Mouse (Mus musculus): Measurements from ENCODE around the gene Zdhhc22. TPM values are rescaled to one million over a fixed set of nuclear protein-coding genes. Genes with fewer than 3 reads are reported as not detected.

Gene Zdhhc22
- polyA plus RNA-seq, 1 experiment from 2014 or later: not detected

DNA sequence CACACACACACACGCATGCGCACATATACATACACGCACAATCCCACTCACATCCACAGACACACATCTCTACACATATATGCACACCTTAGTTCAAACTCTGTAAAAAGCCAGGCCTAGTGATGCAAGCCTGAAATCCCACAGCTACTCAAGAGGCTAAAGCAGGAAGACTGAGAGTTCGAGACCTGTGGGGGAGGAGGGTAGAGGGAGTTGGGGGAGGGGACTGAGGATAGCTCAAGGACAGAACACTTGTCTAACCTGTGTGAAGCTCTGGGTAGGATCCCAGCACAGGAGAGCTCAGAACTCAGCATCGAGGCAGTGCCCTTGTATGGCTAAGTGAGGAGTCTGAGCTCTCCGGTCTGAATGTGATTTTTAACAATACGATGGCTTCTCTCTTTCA is 12.6 kb upstream of the Zdhhc22 start:
- no peak overlapping the region for H3K4me3 ChIP-seq (ENCODE audit: low read depth, low read length)

DNA sequence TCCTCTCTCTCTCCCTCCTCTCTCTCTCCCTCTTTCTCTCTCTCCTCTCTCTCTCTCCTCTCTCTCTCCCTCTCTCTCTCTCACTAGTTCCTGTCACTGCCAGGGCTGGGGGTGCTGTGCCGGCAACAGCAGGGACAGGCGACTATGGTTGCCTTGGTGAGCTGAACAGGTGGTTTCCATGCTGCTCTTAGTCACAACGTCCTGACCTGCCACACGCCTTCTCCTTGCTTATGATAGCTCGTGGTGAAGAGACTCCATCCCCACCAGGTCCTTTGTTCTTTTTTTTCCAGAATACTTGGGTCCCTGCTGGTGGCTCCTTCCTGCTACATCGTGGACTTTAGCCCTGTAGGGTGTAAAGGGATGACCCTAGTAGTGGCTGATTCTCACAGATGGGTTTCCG is 12.0 kb upstream of the Zdhhc22 start:
- Histone ChIP-seq H3K27me3 (ENCODE audit: control insufficient read depth, insufficient read depth, low read length) (0 out of 2 replicates have a peak, but pooled peaks cover 2% of the 10 kb centered on the region), H3K4me1 (ENCODE audit: control insufficient read depth, insufficient read depth, low read length) (peaks cover 5% of the 10 kb centered on the region; the same call in 1 of the 2 replicates), H3K9ac (ENCODE audit: low read depth, low read length) (no peak overlapping the region), H3K4me3 (ENCODE audit: low read depth, low read length) (no peak overlapping the region), H3K27ac (ENCODE audit: low read depth, low read length) (no peak overlapping the region), H3K4me2 (no peak overlapping the region), H3K9me3 (replicated peaks; ENCODE audit: control insufficient read depth, low read length) (no peaks in the 10 kb centered on the region), H3K36me3 (ENCODE audit: control insufficient read depth, insufficient read depth, low read length) (no peaks in the 10 kb centered on the region)
- ATAC-seq (replicated peaks; ENCODE audit: insufficient number of reproducible peaks, low FRiP score, low TSS enrichment): no peak
- 54% methylated on average over 7 of the region's 7 CpGs for WGBS (ENCODE audit: insufficient replicate concordance)

More for the DNA sequence above, 12.6 kb upstream of the Zdhhc22 start:
- Histone ChIP-seq H3K9me3 (replicated peaks; ENCODE audit: control insufficient read depth, low read length) (no peaks in the 10 kb centered on the region), H3K27ac (ENCODE audit: low read depth, low read length) (no peak overlapping the region), H3K9ac (ENCODE audit: low read depth, low read length) (no peak overlapping the region), H3K4me1 (ENCODE audit: control insufficient read depth, insufficient read depth, low read length) (peaks cover 5% of the 10 kb centered on the region; the same call in 1 of the 2 replicates), H3K4me2 (no peak overlapping the region), H3K36me3 (ENCODE audit: control insufficient read depth, insufficient read depth, low read length) (no peaks in the 10 kb centered on the region), H3K27me3 (ENCODE audit: control insufficient read depth, insufficient read depth, low read length) (0 out of 2 replicates have a peak, but pooled peaks cover 2% of the 10 kb centered on the region)
- WGBS (ENCODE audit: insufficient replicate concordance): 67% methylated on average over 7 of the region's 7 CpGs
- no peak for ATAC-seq (replicated peaks; ENCODE audit: insufficient number of reproducible peaks, low FRiP score, low TSS enrichment)

DNA sequence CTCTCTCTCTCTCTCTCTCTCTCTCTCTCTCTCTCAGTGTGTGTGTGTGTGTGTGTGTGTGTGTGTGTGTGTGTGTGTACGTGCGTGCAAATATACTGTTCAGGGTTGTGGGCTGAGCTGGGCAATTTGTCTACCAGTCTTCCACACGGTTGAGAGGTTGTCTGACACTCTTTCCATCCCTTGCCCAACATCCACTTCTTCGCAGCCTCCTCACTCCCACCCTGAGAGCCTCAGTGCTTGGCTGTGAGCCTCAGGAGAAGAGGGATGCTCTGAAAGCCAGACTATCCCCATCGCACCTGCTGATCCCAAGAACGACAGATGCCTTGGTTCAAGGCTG is 10.6 kb upstream of the Zdhhc22 start:
- H3K27me3 ChIP-seq (ENCODE audit: control insufficient read depth, insufficient read depth, low read length): 0 out of 2 replicates have a peak, but pooled peaks cover 2% of the 10 kb centered on the region
- no peak for ATAC-seq (replicated peaks; ENCODE audit: insufficient number of reproducible peaks, low FRiP score, low TSS enrichment)
- no peaks in the 10 kb centered on the region for H3K9me3 ChIP-seq (replicated peaks; ENCODE audit: control insufficient read depth, low read length)
- H3K9ac ChIP-seq (ENCODE audit: low read depth, low read length): no peak overlapping the region
- H3K4me3 ChIP-seq (ENCODE audit: low read depth, low read length): no peak overlapping the region
- no peaks in the 10 kb centered on the region for H3K36me3 ChIP-seq (ENCODE audit: control insufficient read depth, insufficient read depth, low read length)
- H3K4me2 ChIP-seq: no peak overlapping the region
- peaks cover 5% of the 10 kb centered on the region; the same call in 1 of the 2 replicates for H3K4me1 ChIP-seq (ENCODE audit: control insufficient read depth, insufficient read depth, low read length)
- H3K27ac ChIP-seq (ENCODE audit: low read depth, low read length): no peak overlapping the region
- WGBS (ENCODE audit: insufficient replicate concordance): 50% methylated on average over 6 of the region's 6 CpGs

DNA sequence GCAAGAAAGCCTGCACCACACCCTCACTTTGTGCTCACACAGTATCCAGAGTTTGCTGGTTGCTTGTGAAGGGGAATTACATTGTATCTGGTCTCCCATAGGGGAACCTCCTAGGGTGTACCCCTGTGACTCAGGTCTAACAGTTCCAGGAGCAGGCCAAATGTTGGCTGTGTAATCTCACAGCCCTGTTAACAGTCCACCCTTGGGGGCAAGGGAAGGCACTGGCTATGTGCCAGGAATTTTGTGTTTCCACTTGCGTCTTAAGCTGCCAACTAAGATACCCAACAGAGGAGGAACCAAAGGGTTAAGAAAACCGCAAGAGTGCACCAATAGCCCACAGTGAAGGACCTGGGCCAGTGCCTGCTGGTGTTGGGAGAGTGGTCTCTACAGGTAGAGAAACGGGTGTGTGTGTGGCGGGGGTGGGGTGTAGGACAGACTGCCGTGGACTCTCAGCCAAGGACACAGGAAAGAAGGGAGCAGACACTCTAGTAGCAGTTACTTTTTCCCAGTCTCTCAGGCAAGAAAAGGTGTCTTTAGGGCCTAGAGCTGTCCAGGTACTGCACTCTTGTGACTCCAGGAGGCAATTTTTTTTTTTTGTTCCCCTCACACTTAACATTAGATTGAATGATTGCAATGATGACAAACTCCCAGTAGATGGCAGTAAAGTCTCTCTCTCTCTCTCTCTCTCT is 10.1 kb upstream of the Zdhhc22 start:
- no peak overlapping the region for H3K27ac ChIP-seq (ENCODE audit: low read depth, low read length)
- H3K27me3 ChIP-seq (ENCODE audit: control insufficient read depth, insufficient read depth, low read length): 0 out of 2 replicates have a peak, but pooled peaks cover 2% of the 10 kb centered on the region
- no peaks in the 10 kb centered on the region for H3K9me3 ChIP-seq (replicated peaks; ENCODE audit: control insufficient read depth, low read length)
- peaks cover 5% of the 10 kb centered on the region; the same call in 1 of the 2 replicates for H3K4me1 ChIP-seq (ENCODE audit: control insufficient read depth, insufficient read depth, low read length)
- ATAC-seq (replicated peaks; ENCODE audit: insufficient number of reproducible peaks, low FRiP score, low TSS enrichment): no peak
- no peak overlapping the region for H3K4me3 ChIP-seq (ENCODE audit: low read depth, low read length)
- no peak overlapping the region for H3K4me2 ChIP-seq
- 37% methylated on average over 5 of the region's 5 CpGs for WGBS (ENCODE audit: insufficient replicate concordance)
- no peak overlapping the region for H3K9ac ChIP-seq (ENCODE audit: low read depth, low read length)
- no peaks in the 10 kb centered on the region for H3K36me3 ChIP-seq (ENCODE audit: control insufficient read depth, insufficient read depth, low read length)

DNA sequence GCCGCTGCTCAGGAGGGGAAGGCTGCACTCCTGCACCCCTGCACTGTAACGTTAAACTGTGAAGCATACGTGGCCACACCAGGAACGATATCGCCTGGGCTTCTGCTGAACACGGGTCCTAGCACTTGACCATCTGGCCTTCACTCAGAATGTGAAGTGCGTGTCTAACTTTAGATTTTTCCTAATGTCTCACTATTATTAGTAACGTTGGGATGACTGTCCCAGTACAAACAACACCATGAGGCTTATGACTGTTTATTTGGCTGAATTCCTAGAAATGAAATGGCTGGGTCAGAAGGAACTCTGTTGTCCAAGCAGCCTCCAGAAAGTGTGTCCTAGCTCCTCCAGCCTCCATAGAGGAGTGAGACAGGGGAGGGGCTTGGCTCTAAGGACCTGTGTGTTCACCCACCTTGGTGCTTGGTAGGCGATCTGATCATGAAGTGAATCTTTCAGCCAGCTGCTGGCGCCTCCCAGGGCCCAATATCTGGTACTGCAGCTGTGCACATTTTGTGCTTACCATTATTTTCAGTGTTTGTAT is 9.1 kb upstream of the Zdhhc22 start:
- no peak for ATAC-seq (replicated peaks; ENCODE audit: insufficient number of reproducible peaks, low FRiP score, low TSS enrichment)
- Histone ChIP-seq H3K9ac (ENCODE audit: low read depth, low read length) (no peak overlapping the region), H3K9me3 (replicated peaks; ENCODE audit: control insufficient read depth, low read length) (no peaks in the 10 kb centered on the region), H3K27ac (ENCODE audit: low read depth, low read length) (no peak overlapping the region), H3K4me3 (ENCODE audit: low read depth, low read length) (no peak overlapping the region), H3K4me2 (no peak overlapping the region), H3K27me3 (ENCODE audit: control insufficient read depth, insufficient read depth, low read length) (no peaks in the 10 kb centered on the region), H3K4me1 (ENCODE audit: control insufficient read depth, insufficient read depth, low read length) (peaks cover 5% of the 10 kb centered on the region; the same call in 1 of the 2 replicates), H3K36me3 (ENCODE audit: control insufficient read depth, insufficient read depth, low read length) (no peaks in the 10 kb centered on the region)
- 54% methylated on average over 10 of the region's 10 CpGs for WGBS (ENCODE audit: insufficient replicate concordance)

DNA sequence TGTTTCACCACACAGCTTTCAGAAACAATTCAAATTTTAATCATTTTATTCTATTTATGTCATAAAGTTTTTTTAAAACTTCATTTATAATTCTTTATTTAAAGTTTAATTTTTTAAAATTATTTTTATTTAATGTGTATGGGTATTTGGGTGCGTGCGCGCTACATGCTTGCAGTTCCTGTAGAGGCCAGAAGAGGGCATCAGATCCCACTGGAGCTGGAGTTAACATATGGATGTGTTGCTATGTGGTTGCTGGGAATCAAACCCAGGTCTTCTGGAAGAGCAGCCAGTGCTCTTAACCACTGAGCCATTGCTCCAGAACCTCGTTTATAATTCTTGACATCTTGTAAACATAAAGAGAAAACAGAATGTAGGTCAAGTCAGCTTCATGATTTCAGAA is 8.5 kb upstream of the Zdhhc22 start:
- no peak for ATAC-seq (replicated peaks; ENCODE audit: insufficient number of reproducible peaks, low FRiP score, low TSS enrichment)
- Histone ChIP-seq H3K27ac (ENCODE audit: low read depth, low read length) (no peak overlapping the region), H3K4me1 (ENCODE audit: control insufficient read depth, insufficient read depth, low read length) (peaks cover 5% of the 10 kb centered on the region; the same call in 1 of the 2 replicates)

DNA sequence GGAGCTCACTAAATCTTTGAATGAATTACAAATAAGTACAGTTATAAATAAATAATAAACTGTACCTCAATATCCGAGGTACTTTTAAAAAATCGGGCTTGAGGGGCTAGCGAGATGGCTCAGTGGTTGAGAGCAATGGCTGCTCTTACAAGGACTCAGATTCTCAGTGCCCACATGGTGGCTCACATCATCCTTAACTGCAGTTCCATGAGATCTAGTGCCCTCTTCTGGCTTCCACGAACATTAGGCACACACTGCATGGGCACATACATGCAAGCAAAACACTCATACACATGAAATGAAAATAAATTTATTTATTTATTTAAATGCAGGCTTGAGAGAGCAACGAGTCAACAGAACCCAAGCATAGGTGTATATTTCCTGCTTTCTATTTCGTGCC is 5.7 kb upstream of the Zdhhc22 start:
- H3K4me2 ChIP-seq: no peak overlapping the region
- no peaks in the 10 kb centered on the region for H3K36me3 ChIP-seq (ENCODE audit: control insufficient read depth, insufficient read depth, low read length)
- no peak overlapping the region for H3K9ac ChIP-seq (ENCODE audit: low read depth, low read length)
- H3K4me1 ChIP-seq (ENCODE audit: control insufficient read depth, insufficient read depth, low read length): peaks cover 5% of the 10 kb centered on the region; the same call in 1 of the 2 replicates
- no peak overlapping the region for H3K4me3 ChIP-seq (ENCODE audit: low read depth, low read length)
- no peak for ATAC-seq (replicated peaks; ENCODE audit: insufficient number of reproducible peaks, low FRiP score, low TSS enrichment)
- peaks cover 21% of the 10 kb centered on the region for H3K27me3 ChIP-seq (ENCODE audit: control insufficient read depth, insufficient read depth, low read length)
- no peaks in the 10 kb centered on the region for H3K9me3 ChIP-seq (replicated peaks; ENCODE audit: control insufficient read depth, low read length)
- 62% methylated on average over 6 of the region's 6 CpGs for WGBS (ENCODE audit: insufficient replicate concordance)
- no peak overlapping the region for H3K27ac ChIP-seq (ENCODE audit: low read depth, low read length)

More for the DNA sequence above, 8.5 kb upstream of the Zdhhc22 start:
- Histone ChIP-seq H3K4me2 (no peak overlapping the region), H3K9ac (ENCODE audit: low read depth, low read length) (no peak overlapping the region), H3K4me3 (ENCODE audit: low read depth, low read length) (no peak overlapping the region), H3K27me3 (ENCODE audit: control insufficient read depth, insufficient read depth, low read length) (no peaks in the 10 kb centered on the region), H3K9me3 (replicated peaks; ENCODE audit: control insufficient read depth, low read length) (no peaks in the 10 kb centered on the region), H3K36me3 (ENCODE audit: control insufficient read depth, insufficient read depth, low read length) (no peaks in the 10 kb centered on the region)
- WGBS (ENCODE audit: insufficient replicate concordance): 76% methylated on average over 4 of the region's 4 CpGs

DNA sequence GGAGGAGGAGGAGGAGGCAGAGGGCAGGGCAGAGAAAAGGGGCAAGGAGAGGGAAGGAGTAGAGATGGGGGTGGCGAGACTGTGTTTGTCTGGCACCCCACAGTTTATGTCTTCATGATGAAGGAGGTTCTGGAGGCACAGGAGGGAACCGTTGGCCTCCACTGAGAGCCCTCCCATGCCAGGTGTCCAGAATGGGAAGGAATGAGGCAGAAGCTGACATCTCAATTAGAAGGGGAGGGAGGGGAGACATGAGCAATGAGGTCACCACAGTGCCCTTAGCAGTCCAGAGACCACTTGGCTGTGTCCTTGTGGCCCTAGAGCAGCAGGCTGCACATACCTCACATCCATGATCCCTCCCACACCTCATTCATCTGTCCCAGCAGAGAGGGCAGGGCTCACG is 4.5 kb upstream of the Zdhhc22 start:
- H3K27me3 ChIP-seq (ENCODE audit: control insufficient read depth, insufficient read depth, low read length): peaks cover 33% of the 10 kb centered on the region
- no peaks in the 10 kb centered on the region for H3K9me3 ChIP-seq (replicated peaks; ENCODE audit: control insufficient read depth, low read length)
- WGBS (ENCODE audit: insufficient replicate concordance): 56% methylated on average over 3 of the region's 3 CpGs
- no peaks in the 10 kb centered on the region for H3K36me3 ChIP-seq (ENCODE audit: control insufficient read depth, insufficient read depth, low read length)
- H3K4me1 ChIP-seq (ENCODE audit: control insufficient read depth, insufficient read depth, low read length): peaks cover 6% of the 10 kb centered on the region
- no peak overlapping the region for H3K4me3 ChIP-seq (ENCODE audit: low read depth, low read length)
- no peak overlapping the region for H3K4me2 ChIP-seq
- H3K9ac ChIP-seq (ENCODE audit: low read depth, low read length): no peak overlapping the region
- H3K27ac ChIP-seq (ENCODE audit: low read depth, low read length): no peak overlapping the region
- ATAC-seq (replicated peaks; ENCODE audit: insufficient number of reproducible peaks, low FRiP score, low TSS enrichment): no peak

DNA sequence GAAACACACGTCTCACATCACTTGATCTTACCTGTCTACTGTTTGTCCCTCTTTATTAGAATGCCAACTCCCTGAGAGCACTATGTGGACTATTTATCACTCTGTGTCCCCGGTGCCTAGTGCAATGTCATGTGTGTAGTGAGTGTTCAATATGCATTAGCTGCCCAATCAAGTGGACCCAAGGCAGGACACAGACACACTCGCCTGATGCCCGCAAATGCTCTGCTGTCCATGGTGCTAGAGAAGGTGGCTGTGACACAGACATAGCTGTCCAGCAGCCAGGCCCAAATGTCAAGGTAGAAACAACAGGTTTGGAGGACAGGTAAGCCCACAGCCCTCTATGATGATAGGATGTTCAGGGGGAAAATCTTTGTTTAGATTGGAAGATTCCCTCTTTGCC is 3.9 kb upstream of the Zdhhc22 start:
- H3K4me2 ChIP-seq: no peak overlapping the region
- H3K36me3 ChIP-seq (ENCODE audit: control insufficient read depth, insufficient read depth, low read length): no peaks in the 10 kb centered on the region
- no peak overlapping the region for H3K9ac ChIP-seq (ENCODE audit: low read depth, low read length)
- peaks cover 8% of the 10 kb centered on the region for H3K4me1 ChIP-seq (ENCODE audit: control insufficient read depth, insufficient read depth, low read length)
- no peak overlapping the region for H3K27ac ChIP-seq (ENCODE audit: low read depth, low read length)
- H3K27me3 ChIP-seq (ENCODE audit: control insufficient read depth, insufficient read depth, low read length): peaks cover 39% of the 10 kb centered on the region
- WGBS (ENCODE audit: insufficient replicate concordance): 29% methylated on average over 4 of the region's 4 CpGs
- no peaks in the 10 kb centered on the region for H3K9me3 ChIP-seq (replicated peaks; ENCODE audit: control insufficient read depth, low read length)
- no peak for ATAC-seq (replicated peaks; ENCODE audit: insufficient number of reproducible peaks, low FRiP score, low TSS enrichment)
- H3K4me3 ChIP-seq (ENCODE audit: low read depth, low read length): no peak overlapping the region

Measured in heart, embryonic 11.5 days (tissue).